Mouse (Mus musculus) MEL (cell line): Measurements from ENCODE around the gene Bmp6. TPM values are rescaled to one million over a fixed set of nuclear protein-coding genes. Genes with fewer than 3 reads are reported as not detected.

Experiments
- DNase-seq: peaks from one replicate; pipeline ENCODE4 v3.0.0; 2011; ENCODE audit warnings: low read depth, low spot score
- H3K27ac ChIP-seq: 2 replicates; pipeline ENCODE4 v1.5.1; 2012; ENCODE audit warnings: low read depth, mild to moderate bottlenecking, control low read depth, low read length, moderate library complexity; ENCODE audit not compliant: control insufficient read depth
- H3K27me3 ChIP-seq, 2 experiments: fragments of 150-350 bp in 1 of 2; sonication (generic) in 1 of 2; 2 replicates each; pipeline ENCODE4 v1.6.1; 2012; ENCODE audit warnings: low read length in 2 of 2, mild to moderate bottlenecking in 2 of 2, improper control_type of control experiment in 1 of 2, moderate library complexity in 1 of 2; ENCODE audit not compliant: insufficient read depth in 2 of 2, control insufficient read depth in 1 of 2
- H3K36me3 ChIP-seq, 2 experiments: 2 replicates each; pipeline ENCODE4 v1.6.1; 2012 to 2014; ENCODE audit warnings: low read length in 2 of 2, improper control_type of control experiment in 1 of 2, inconsistent platforms in 1 of 2, mild to moderate bottlenecking in 1 of 2; ENCODE audit not compliant: insufficient read depth in 2 of 2, control insufficient read depth in 1 of 2
- H3K4me1 ChIP-seq, 2 experiments: fragments of 150-350 bp in 1 of 2; sonication (generic) in 1 of 2; 2 replicates each; pipeline ENCODE4 v1.6.1; 2012; ENCODE audit warnings: low read length in 2 of 2, improper control_type of control experiment in 1 of 2, mild to moderate bottlenecking in 1 of 2; ENCODE audit not compliant: insufficient read depth in 2 of 2, control insufficient read depth in 1 of 2
- H3K4me3 ChIP-seq, 2 experiments: fragments of 150-350 bp in 1 of 2; sonication (generic) in 1 of 2; 2 replicates each; pipeline ENCODE4 v1.5.1; 2012; ENCODE audit warnings: low read depth in 2 of 2, low read length in 2 of 2, mild to moderate bottlenecking in 2 of 2, moderate library complexity in 2 of 2, control low read depth in 1 of 2, improper control_type of control experiment in 1 of 2; ENCODE audit not compliant: control insufficient read depth in 1 of 2, insufficient read depth in 1 of 2
- H3K79me2 ChIP-seq: 2 replicates; pipeline ENCODE4 v1.6.1; 2012; ENCODE audit warnings: mild to moderate bottlenecking, low read length, moderate library complexity; ENCODE audit not compliant: control insufficient read depth, poor library complexity, insufficient read depth
- H3K9ac ChIP-seq: 2 replicates; pipeline ENCODE4 v1.6.1; 2012; ENCODE audit warnings: low read depth, mild to moderate bottlenecking, control low read depth, low read length, moderate library complexity; ENCODE audit not compliant: control insufficient read depth, poor library complexity, severe bottlenecking
- H3K9me3 ChIP-seq: fragments of 150-350 bp; sonication (generic); replicated peaks from 2 replicates; pipeline ENCODE4 v1.6.1; 2012; ENCODE audit warnings: mild to moderate bottlenecking, low read length, improper control_type of control experiment, moderate library complexity; ENCODE audit not compliant: insufficient read depth
- BHLHE40 ChIP-seq: IDR thresholded peaks from 2 replicates; pipeline ENCODE4 v1.6.1; 2012; ENCODE audit warnings: low read depth, mild to moderate bottlenecking, inconsistent platforms, low read length, improper control_type of control experiment, borderline replicate concordance
- CHD2 ChIP-seq: IDR thresholded peaks from 2 replicates; pipeline ENCODE4 v1.6.1; 2011; ENCODE audit warnings: low read length, improper control_type of control experiment
- CTCF ChIP-seq, 3 experiments: IDR thresholded peaks in 2 of 3; conservative IDR thresholded peaks in 1 of 3; 2 replicates each; pipeline ENCODE4 v1.5.1; 2011 to 2012; ENCODE audit warnings: low read length in 3 of 3, low read depth in 2 of 3, mild to moderate bottlenecking in 2 of 3, improper control_type of control experiment in 1 of 3, inconsistent platforms in 1 of 3, mixed read lengths in 1 of 3, moderate library complexity in 1 of 3; ENCODE audit not compliant: control insufficient read depth in 1 of 3, insufficient read depth in 1 of 3, poor library complexity in 1 of 3, severe bottlenecking in 1 of 3
- JUND ChIP-seq: IDR thresholded peaks from 2 replicates; pipeline ENCODE4 v1.6.1; 2011; ENCODE audit warnings: low read depth, mild to moderate bottlenecking, improper control_type of control experiment, low read length
- MAZ ChIP-seq: IDR thresholded peaks from 2 replicates; pipeline ENCODE4 v1.6.1; 2012; ENCODE audit warnings: low read depth, mild to moderate bottlenecking, inconsistent platforms, low read length, improper control_type of control experiment
- MEF2A ChIP-seq: IDR thresholded peaks from 2 replicates; pipeline ENCODE4 v1.6.1; 2014; ENCODE audit warnings: low read depth, mild to moderate bottlenecking, inconsistent platforms, low read length, improper control_type of control experiment; ENCODE audit not compliant: poor library complexity, insufficient replicate concordance, severe bottlenecking; ENCODE audit errors: extremely low read depth
- NELFE ChIP-seq: IDR thresholded peaks from 2 replicates; pipeline ENCODE4 v1.6.1; 2011; ENCODE audit warnings: low read depth, low read length, improper control_type of control experiment
- NRF1 ChIP-seq: IDR thresholded peaks from 2 replicates; pipeline ENCODE4 v1.6.1; 2014; ENCODE audit warnings: low read depth, mild to moderate bottlenecking, inconsistent platforms, low read length, improper control_type of control experiment, moderate library complexity; ENCODE audit not compliant: poor library complexity, insufficient read depth, severe bottlenecking
- POLR2AphosphoS5 ChIP-seq: IDR thresholded peaks from 2 replicates; pipeline ENCODE4 v1.6.1; 2012; ENCODE audit warnings: low read depth, borderline replicate concordance, mild to moderate bottlenecking, inconsistent platforms, low read length, moderate library complexity, mixed read lengths
- RCOR1 ChIP-seq: IDR thresholded peaks from 2 replicates; pipeline ENCODE4 v1.6.1; 2012; ENCODE audit warnings: low read depth, mild to moderate bottlenecking, inconsistent platforms, low read length, improper control_type of control experiment
- TBP ChIP-seq: IDR thresholded peaks from 2 replicates; pipeline ENCODE4 v1.8.0; 2011; ENCODE audit warnings: low read depth, low read length, improper control_type of control experiment
- USF1 ChIP-seq: IDR thresholded peaks from 2 replicates; pipeline ENCODE4 v1.6.1; 2014; ENCODE audit warnings: low read depth, mild to moderate bottlenecking, inconsistent platforms, low read length, improper control_type of control experiment, moderate library complexity
- USF2 ChIP-seq, 2 experiments: IDR thresholded peaks; 2 replicates each; pipeline ENCODE4 v1.6.1; 2011 to 2012; ENCODE audit warnings: improper control_type of control experiment in 2 of 2, low read length in 2 of 2, borderline replicate concordance in 1 of 2, inconsistent platforms in 1 of 2, low read depth in 1 of 2, mild to moderate bottlenecking in 1 of 2; ENCODE audit not compliant: insufficient read depth in 1 of 2
- ZC3H11A ChIP-seq: IDR thresholded peaks from 2 replicates; pipeline ENCODE4 v1.6.1; 2012; ENCODE audit warnings: low read depth, mild to moderate bottlenecking, inconsistent platforms, low read length, improper control_type of control experiment
- ZMIZ1 ChIP-seq: IDR thresholded peaks from 2 replicates; pipeline ENCODE4 v1.6.1; 2012; ENCODE audit warnings: low read depth, mild to moderate bottlenecking, inconsistent platforms, low read length, improper control_type of control experiment, moderate library complexity
- polyA plus RNA-seq, 2 experiments: library from polyadenylated mRNA; stranded (reverse) in 1 of 2; unstranded in 1 of 2; fragments of >175 nt in 1 of 2; fragments of >200 nt in 1 of 2; gene quantifications; 2 replicates each; pipeline versions ENCODE4 v1.2.1 to v1.2.4; 2012; ENCODE audit warnings: low replicate concordance in 2 of 2, low read depth in 1 of 2; ENCODE audit not compliant: insufficient read length in 2 of 2, insufficient read depth in 1 of 2, missing spikeins in 1 of 2
- total RNA-seq: library from RNA; depleted of rRNA; stranded (reverse); fragments of 300-350 nt; gene quantifications from 2 replicates; pipeline ENCODE4 v1.2.3, GENCODE M21; 2012; rRNA removed

Bmp6 gene
- total RNA-seq (not detected in 2 replicates), polyA plus RNA-seq (not detected)

DNA sequence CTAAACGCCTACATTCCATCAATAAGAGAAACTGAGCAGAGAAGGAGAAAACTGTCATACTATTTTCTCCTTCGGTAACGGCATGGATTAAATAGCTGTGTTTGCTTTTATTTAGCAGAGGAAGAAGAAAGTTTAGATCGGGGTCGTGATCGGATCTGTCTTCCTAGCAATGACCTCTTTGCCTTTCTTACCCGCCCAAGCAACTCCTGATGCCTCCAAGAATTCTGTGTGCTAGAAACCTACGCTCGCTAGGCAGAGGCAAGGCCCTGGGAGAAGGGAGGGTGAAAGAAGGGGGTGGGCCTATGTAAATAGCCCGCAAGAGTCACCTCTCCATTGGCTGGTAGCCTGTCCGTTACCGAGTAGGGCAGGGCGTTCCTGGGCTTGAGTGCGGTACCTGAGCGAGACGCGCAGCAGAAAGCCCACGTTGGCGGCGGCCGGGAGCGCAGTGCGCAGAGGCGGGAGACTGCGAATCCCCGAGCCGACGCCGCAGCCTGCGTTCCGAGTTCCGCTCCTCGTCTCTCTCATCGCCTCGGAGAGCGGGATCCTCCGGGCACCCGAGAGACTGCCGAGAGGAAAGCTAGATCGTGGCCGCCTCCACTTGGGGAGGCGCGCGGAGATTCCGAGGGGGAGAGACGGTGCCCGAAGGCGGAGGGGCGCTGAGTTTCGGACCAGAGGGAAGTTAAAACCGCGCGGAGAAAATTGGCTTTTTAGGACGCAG, at the start of gene Bmp6:
Gene Bmp6, plus strand, starts transcription at position 395 of the 718 bp plus-strand sequence.
- no peak within 1 kb of the TSS for H3K4me3 ChIP-seq
- no peak within 1 kb of the TSS for H3K9ac ChIP-seq
- no peaks in the 10 kb centered on the region for H3K9me3 ChIP-seq
- no peak within 1 kb of the TSS for H3K27ac ChIP-seq
- no peaks in the 10 kb centered on the region for H3K36me3 ChIP-seq
- TF ChIP-seq ZC3H11A (no peak), USF1 (no peak), JUND (no peak)
- no peaks in the 10 kb centered on the region for H3K79me2 ChIP-seq
- no peaks in the 10 kb centered on the region; a peak in 2 of 4 replicates for H3K27me3 ChIP-seq
- no peaks in the 10 kb centered on the region for H3K4me1 ChIP-seq
- DNase-seq: no peak

DNA sequence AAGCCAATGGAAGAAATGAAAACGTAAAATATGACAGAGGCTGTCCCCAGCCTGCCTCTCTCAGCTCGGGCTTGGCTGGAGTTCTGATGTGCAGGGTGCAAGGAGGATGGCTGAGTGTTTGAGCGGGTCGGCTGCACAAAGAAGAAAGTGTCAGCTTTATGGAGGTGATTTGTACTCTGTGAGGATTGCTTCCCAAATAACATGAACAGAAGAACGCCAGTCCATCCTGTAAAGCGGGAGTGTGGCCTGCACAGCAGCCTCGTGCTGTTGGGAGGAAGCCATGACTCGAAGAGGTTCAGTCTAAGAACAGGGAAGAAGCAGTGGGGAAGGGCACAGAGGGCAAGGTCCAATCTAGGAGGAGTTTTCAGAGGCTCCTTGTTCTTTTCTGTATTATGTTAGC, 48.7 kb upstream of the Bmp6 start:
- no peak for TF ChIP-seq ZC3H11A
- no peak for TF ChIP-seq ZMIZ1
- TF ChIP-seq BHLHE40: no peak
- TF ChIP-seq TBP: no peak
- no peak for TF ChIP-seq NRF1
- TF ChIP-seq JUND: no peak
- no peak for TF ChIP-seq MEF2A
- no peak for TF ChIP-seq RCOR1
- no peak for TF ChIP-seq USF2 (IDR thresholded peaks at IDR 0.05; ENCODE audit: borderline replicate concordance in 1 of 2, insufficient read depth in 1 of 2, low read depth in 1 of 2, low read length in 2 of 2)
- no peak for TF ChIP-seq NELFE
- TF ChIP-seq MAZ: no peak
- TF ChIP-seq CHD2: no peak
- TF ChIP-seq POLR2AphosphoS5: no peak
- no peak for TF ChIP-seq CTCF (IDR thresholded peaks at IDR 0.05 in 2 of 3, conservative IDR thresholded peaks at IDR 0.05 in 1 of 3; ENCODE audit: control insufficient read depth in 1 of 3, insufficient read depth in 1 of 3, low read depth in 2 of 3, low read length in 3 of 3, poor library complexity in 1 of 3, severe bottlenecking in 1 of 3)
- TF ChIP-seq, all 39 proteins: peak for 0
- H3K9ac ChIP-seq: no peak overlapping the region
- H3K27me3 ChIP-seq: no peaks in the 10 kb centered on the region; a peak in 3 of 4 replicates
- no peaks in the 10 kb centered on the region for H3K4me1 ChIP-seq
- H3K4me3 ChIP-seq: no peak overlapping the region
- DNase-seq: no peak
- no peaks in the 10 kb centered on the region for H3K9me3 ChIP-seq
- H3K79me2 ChIP-seq: no peaks in the 10 kb centered on the region
- no peak overlapping the region for H3K27ac ChIP-seq
- no peaks in the 10 kb centered on the region for H3K36me3 ChIP-seq
